Mouse (Mus musculus) embryonic fibroblast, embryonic 13.5 days (primary cell): ENCODE data around the gene Lipm. TPM values are rescaled to one million over a fixed set of nuclear protein-coding genes. Genes with fewer than 3 reads are reported as not detected.

ENCODE experiments used
- H3K27ac ChIP-seq: 2 replicates; pipeline ENCODE4 v1.5.1; 2012; ENCODE audit warnings: low read length, control low read depth, inconsistent platforms; ENCODE audit not compliant: insufficient read depth
- H3K4me1 ChIP-seq: 2 replicates; pipeline ENCODE4 v1.6.1; 2011; ENCODE audit warnings: low read length; ENCODE audit not compliant: control insufficient read depth, insufficient read depth
- H3K4me3 ChIP-seq: 2 replicates; pipeline ENCODE4 v1.5.1; 2011; ENCODE audit warnings: mild to moderate bottlenecking, control low read depth, low read length; ENCODE audit not compliant: insufficient read depth
- CTCF ChIP-seq: IDR thresholded peaks from 2 replicates; pipeline ENCODE4 v1.5.1; 2011; ENCODE audit warnings: mild to moderate bottlenecking, control low read depth, low read length, moderate library complexity, borderline replicate concordance; ENCODE audit not compliant: insufficient read depth
- POLR2A ChIP-seq: IDR thresholded peaks from 2 replicates; pipeline ENCODE4 v1.6.1; 2011; ENCODE audit warnings: low read depth, mild to moderate bottlenecking, control low read depth, low read length, moderate library complexity
- polyA plus RNA-seq: library from polyadenylated mRNA; stranded (reverse); fragments of >200 nt; gene quantifications from 2 replicates; pipeline ENCODE4 v1.2.4, GENCODE M21; 2011; ENCODE audit warnings: low read depth; ENCODE audit not compliant: missing spikeins, insufficient read length

Lipm gene
- polyA plus RNA-seq, 1 experiment = not detected

- no peak for TF ChIP-seq POLR2A
- no peak for TF ChIP-seq CTCF
- H3K27ac ChIP-seq = no peak overlapping the region
- H3K4me1 ChIP-seq = no peaks in the 10 kb centered on the region
- H3K4me3 ChIP-seq = no peak overlapping the region
Observed at GRCm38 (mm10) chr19:34101888-34102287, 1.2 kb downstream of the Lipm start.

DNA sequence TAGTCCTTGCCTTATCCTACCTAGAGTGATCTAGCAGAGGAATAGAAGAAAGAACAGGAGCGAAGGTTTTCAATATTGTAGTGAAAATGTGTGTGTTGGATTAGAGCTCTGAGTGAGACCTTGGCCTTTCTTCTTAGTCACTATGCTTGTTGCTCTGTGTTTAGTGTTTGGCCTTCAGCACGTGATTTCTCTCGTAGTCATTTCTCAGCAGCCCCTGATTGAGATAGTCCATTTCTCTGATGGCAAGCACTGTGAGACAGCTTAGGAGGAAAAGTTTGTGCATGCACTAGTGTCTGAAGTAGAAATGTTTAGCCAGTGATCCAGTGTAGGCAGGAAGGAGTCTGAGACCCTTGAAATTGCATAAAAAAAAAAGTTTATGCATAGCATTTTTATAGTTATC lies 4.1 kb downstream of the Lipm start:
- no peak overlapping the region for H3K4me3 ChIP-seq
- TF ChIP-seq CTCF = no peak
- H3K4me1 ChIP-seq = no peaks in the 10 kb centered on the region
- H3K27ac ChIP-seq = no peak overlapping the region

- no peaks in the 10 kb centered on the region for H3K4me1 ChIP-seq
- H3K27ac ChIP-seq = peak overlapping the region; percentile 98
- TF ChIP-seq POLR2A (no peak), CTCF (no peak)
- no peak overlapping the region for H3K4me3 ChIP-seq
Observed at GRCm38 (mm10) chr19:34119102-34119501, 18.4 kb downstream of the Lipm start.

- Histone ChIP-seq H3K4me1 (no peaks in the 10 kb centered on the region), H3K4me3 (no peak overlapping the region), H3K27ac (peak overlapping the region; percentile 98)
- TF ChIP-seq POLR2A (no peak), CTCF (no peak)
Observed at GRCm38 (mm10) chr19:34119653-34120052, 18.9 kb downstream of the Lipm start.

GRCm38 (mm10) chr19:34120107-34120731 lies 19.5 kb downstream of the Lipm start:
- TF ChIP-seq CTCF (no peak), POLR2A (no peak)
- H3K4me1 ChIP-seq = no peaks in the 10 kb centered on the region
- no peak overlapping the region for H3K4me3 ChIP-seq
- H3K27ac ChIP-seq = peak overlapping the region; percentile 98

DNA sequence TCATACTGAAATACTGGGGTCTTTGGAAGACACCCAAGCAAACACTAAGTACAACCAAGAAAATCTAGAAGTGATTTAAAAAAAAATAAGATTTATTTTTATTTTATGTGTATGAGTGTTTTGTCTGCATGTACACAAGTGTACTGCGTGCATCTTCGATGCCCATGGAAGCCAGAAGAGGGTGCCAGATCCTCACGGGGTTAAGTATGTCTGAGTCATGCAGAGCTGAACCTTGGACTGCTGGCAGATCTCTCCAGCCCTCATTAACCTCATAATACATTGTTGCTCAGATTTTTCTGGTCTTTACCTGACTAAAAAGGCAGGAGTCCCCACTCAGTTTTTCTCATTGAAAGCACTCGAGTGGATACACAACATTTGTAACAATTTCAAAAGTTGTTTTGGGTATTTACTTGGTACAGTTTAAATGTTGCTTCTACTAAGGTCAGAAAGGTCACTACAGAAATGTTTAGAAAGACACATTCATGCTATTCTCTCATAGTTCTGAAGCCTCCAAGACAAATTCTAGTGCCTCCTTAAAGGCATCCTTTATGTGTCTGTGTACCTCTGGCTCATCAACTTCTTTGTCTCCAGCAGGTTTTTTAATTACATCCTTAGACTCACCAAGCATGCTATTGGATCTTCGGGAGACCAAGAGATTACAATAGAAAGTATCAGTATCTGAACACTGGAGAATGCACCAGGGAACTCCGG lies 38.1 kb downstream of the Lipm start:
- Histone ChIP-seq H3K4me1 (no peaks in the 10 kb centered on the region), H3K27ac (no peak overlapping the region), H3K4me3 (no peak overlapping the region)
- TF ChIP-seq CTCF (no peak), POLR2A (no peak)

- H3K27ac ChIP-seq = no peak overlapping the region
- H3K4me3 ChIP-seq = no peak overlapping the region
- TF ChIP-seq POLR2A (no peak), CTCF (no peak)
- H3K4me1 ChIP-seq = no peaks in the 10 kb centered on the region
Observed at GRCm38 (mm10) chr19:34139431-34140046, 38.8 kb downstream of the Lipm start.

GRCm38 (mm10) chr19:34148421-34148820 lies 47.7 kb downstream of the Lipm start:
- no peaks in the 10 kb centered on the region for H3K4me1 ChIP-seq
- H3K4me3 ChIP-seq = no peak overlapping the region
- no peak overlapping the region for H3K27ac ChIP-seq
- no peak for TF ChIP-seq POLR2A
- no peak for TF ChIP-seq CTCF

- Histone ChIP-seq H3K4me1 (no peaks in the 10 kb centered on the region), H3K4me3 (no peak overlapping the region), H3K27ac (no peak overlapping the region)
- TF ChIP-seq CTCF (no peak), POLR2A (no peak)
Observed at GRCm38 (mm10) chr19:34151909-34152308, 51.2 kb downstream of the Lipm start.

DNA sequence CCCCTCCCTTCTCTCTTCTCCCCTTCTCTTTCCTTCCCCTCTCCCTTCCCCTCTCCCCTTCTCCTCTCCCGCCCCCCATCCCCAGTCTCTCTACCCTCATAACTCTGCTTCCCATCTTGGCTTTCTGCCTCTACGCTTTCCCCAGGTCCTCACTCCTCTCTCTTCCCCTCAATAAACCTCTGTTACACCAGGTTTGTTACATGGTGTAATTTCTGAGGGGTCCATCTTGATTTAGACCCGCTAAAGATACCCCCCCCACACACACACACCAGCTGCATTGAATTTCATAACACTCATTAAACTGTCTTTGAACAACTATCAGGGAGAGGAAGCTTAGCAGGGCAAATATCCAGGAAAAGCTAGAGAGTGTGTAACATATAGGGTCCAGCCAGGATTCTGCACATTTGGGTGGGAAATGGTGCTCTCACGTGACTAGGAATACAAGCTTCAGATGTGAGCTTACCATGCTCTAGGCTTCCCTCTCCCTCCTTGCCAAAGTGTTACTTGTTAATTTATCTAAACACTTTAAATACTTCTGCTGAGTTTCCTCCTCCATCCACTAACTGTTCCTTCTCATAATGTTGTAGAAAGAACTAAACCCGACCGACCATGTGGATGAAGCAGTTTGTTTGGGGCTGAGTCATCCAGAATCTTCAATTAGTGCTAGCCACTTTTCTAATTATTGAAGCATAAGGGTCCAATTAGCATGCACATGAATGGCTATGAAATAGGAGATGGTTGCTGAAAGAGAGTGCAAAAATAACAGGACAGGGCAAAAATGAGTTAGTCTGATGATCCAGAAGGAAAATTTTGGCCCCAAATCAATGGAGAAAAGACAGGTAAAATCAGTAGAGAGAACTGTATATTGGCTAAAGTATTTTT lies 52.8 kb downstream of the Lipm start:
- no peak overlapping the region for H3K27ac ChIP-seq
- TF ChIP-seq CTCF (no peak), POLR2A (no peak)
- H3K4me3 ChIP-seq = no peak overlapping the region
- no peaks in the 10 kb centered on the region for H3K4me1 ChIP-seq
